Mouse (Mus musculus) kidney, adult 8-10 months (tissue): ENCODE results near the gene Zbtb48.
A peak's percentile ranks its signal among the peaks of the same experiment; 100 is the strongest.

Experiments
- DNase-seq, 2 experiments: peaks; one replicate each; pipeline ENCODE4 v3.0.0; 2022

The Zbtb48 gene

DNA sequence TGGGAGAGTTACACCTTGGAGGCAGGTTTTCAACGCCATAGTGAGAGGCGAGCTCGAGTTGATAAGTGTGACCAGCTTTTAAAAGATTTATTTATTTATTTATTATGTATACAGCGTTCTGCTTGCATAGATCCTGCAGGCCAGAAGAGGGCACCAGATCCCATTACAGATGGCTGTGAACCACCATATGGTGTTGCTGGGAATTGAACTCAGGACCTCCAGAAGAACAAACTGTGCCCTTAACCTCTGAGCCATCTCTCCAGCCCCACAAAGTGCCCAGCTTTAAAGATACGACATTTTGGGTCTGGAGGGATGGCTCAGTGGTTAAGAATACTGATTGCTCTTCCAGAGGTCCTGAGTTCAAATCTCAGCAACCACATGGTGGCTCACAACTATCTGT lies 1.6 kb upstream of the Zbtb48 start:
- DNase-seq: no peak

- DNase-seq: no peak
Observed at GRCm38 (mm10) chr4:152028456-152028855, 985 bp upstream of the Zbtb48 start.

- no peak for DNase-seq
Observed at GRCm38 (mm10) chr4:152026751-152027508, 541 bp downstream of the Zbtb48 start.

- DNase-seq: no peak
Observed at GRCm38 (mm10) chr4:152024525-152024924, 2.9 kb downstream of the Zbtb48 start.

GRCm38 (mm10) chr4:152022506-152022905 lies 5.0 kb downstream of the Zbtb48 start:
- no peak for DNase-seq

DNA sequence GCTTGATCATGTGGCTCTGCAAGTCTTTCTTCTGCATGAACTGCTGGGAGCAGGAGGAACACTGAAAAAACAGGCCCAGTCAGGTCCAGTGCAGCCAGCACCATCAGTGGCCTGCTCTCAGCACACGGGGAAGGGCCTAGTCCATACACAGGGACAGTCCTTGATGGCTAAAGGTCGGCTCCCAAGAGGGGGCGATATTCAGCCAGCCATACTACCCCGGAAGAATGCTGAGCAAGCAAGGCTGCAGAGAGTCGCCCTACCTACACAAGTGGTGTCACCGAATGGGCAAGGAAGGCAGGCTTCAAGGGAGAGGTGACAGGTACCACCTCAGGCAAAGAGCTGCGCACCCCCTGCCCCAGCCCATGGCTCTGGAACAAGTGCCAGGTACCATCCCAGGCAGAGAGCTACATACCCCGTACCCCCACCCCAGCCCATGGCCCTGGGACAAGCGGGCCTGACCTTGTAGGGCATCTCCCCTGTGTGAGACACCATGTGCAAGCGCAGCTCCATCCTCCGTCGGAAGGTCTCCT lies 5.8 kb downstream of the Zbtb48 start:
- no peak for DNase-seq

DNA sequence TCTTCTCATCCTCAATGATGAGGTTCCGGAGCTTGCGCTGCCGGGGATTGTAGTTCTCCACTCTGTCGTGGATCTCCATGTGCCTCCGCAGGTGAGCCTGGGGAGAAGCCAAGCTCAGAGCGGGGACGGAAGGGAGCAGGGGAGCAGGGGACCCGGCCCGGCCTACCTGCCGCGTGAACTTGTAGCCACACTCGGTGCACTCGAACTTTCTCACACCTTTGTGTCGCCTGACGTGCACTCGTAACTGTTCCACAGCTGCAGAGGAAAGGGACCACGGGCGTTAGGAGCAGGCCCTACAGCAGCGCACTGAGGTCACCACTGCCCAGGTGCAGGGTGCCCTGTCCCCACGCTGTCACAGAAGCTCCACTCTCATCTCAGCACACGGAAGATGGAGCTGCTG lies 7.4 kb downstream of the Zbtb48 start:
- no peak for DNase-seq

DNA sequence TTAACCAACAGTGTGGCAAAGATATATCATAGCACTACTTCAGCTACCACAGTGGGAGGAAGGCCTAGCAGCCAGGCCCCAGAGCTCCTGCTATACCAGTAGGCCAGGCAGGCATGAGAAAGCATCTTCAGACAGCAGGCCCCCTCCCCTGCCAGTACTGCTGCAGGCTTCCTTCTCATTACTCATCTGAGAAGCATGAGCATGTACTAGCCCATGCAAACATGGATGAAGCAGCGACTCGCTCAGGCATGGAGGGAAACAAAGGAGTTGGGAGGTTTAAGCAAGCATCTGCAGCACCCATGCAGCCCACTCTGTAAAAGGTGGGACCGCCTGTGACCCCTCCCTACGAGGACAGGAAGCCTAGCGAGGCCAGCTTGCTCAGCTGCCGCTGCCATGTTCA lies 8.4 kb downstream of the Zbtb48 start:
- DNase-seq: no peak

DNA sequence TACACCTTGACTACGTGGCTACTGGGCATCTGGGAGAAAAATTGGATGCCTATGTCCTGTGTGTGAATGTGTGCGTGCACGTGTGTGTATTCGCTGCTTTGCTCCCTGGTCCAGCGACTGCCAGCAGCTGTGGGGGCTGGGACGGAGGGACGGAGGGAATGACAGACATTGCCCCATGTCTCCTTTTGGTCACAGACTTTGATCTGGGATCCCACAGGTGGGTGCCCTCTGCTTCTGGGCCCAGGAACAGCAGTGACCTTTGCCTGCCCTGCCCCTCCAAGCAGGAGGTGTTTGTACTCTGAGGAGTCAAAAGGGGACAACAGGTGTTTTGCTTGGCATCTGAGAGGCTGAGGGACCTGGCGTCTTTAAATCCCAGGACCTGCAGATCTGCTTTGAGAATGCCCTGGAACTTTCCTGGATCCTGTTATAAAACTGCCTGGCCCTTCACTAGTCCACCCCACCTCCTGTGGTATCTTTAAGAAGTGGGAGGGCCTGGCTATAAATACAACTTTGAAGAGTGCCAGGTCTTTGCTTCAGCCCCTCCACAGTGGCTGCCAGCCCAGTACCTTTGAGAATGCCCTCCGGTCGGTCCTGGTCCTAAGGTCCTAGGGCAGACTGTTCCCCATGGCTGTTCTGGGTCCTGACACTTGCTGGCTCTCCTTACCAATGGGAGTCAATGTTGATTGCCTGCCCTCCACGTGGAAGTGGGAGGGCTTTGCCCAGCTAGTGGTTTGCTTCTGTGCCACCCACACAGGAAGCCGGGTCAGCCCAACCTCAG lies 14.2 kb downstream of the Zbtb48 start:
- peak; percentile 75 to 81 for DNase-seq

DNA sequence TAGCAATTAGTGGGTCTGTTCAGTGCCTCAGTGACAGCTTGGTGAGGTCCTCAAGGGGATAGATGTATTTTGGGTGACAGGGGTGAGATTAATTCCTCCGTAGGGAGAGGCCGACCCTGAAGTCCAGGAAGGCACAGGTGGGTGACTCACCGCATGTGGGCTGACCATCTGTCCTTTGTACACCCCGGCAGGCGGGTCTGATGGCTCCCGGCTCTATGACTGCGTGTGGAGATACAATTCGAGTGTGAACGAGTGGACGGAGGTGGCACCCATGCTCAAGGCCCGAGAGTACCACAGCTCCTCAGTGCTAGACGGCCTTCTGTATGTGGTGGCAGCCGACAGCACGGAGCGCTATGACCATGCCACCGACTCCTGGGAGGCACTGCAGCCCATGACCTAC lies 15.4 kb downstream of the Zbtb48 start:
- no peak for DNase-seq

DNA sequence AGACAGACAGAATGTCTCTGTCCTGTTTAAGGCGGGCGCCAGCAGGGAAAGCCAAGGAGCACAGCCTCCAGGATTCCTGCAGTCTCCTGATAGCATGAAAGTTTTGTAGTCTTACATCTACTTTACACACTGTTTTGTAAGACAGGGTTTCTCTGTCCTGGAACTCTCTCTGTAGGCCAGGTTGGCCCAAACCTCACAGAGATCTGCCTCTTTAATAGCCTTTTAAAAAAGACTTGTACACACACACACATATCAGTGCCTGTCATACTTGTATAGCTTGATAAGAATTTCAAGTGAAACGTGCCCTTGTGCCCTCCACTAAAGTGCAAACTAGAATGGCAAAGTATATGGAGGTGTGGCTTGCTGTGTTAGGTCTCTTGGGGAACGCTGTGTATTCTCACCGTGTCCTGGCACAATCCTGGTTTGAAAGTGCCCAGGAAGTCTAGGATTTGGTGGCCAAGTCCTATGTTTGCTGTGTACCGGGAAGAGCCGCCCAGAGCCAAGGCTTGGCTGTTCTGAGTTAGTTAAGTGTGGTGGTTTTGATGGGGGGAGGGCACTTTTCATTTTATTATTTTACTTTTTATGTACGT lies 16.2 kb downstream of the Zbtb48 start:
- DNase-seq: no peak

DNA sequence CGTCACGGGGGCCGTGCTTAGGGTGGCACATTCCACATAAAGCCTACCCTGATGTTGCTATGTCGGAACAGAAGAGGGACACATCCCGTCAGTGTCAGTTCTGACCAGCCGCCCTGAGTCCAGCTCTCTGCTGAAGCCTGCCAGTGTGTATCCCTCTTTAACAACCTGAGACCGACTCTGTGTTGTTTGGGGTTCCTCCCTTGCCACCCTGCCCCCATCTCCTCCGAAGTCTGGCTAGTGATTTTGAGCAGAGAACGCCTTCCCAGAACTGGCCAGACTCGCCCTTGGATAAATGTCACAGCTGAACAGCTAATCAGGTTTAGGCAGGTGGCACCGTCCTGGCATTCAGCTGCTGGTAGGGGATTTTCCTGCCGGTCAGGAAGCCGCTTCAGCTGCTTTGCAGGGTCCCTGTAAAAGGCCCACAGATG lies 16.8 kb downstream of the Zbtb48 start:
- no peak for DNase-seq

DNA sequence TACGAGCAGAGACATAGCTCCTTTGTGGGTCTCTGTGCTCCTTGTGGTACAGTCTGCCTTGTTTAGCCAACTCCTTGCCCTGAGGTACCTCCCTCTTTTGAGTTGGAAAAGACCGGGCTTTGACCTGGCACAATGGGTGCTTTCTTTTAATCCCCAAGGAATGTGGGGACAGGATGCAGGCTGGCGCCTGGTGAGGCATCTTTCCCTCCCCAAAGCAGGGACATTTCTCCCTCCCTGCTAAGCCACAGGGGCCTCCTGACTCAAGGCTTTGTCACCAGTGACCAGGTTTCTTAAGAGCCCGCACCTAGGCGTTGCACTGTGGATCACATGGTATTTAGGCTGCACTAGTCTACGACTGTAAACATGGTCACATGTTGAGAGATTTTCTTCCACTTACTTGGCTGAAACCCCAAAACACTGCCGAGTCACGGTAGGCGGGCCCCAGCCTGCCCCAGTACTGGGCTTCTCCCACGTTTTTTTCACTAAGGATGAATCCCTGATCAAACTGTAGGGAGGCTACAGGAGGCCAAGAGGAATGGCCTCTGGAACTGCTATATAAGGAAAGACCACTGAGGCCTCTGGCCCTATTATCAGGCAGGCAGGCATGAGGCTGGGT lies 17.3 kb downstream of the Zbtb48 start:
- DNase-seq: peak in 1 of 2 experiments; percentile 71

GRCm38 (mm10) chr4:152009076-152010051 lies 18.1 kb downstream of the Zbtb48 start:
- peak; percentile 46 to 55 for DNase-seq

- peak; percentile 94 for DNase-seq
Observed at GRCm38 (mm10) chr4:152008622-152009075, 18.8 kb downstream of the Zbtb48 start, which contains the start of gene Klhl21. Klhl21 (plus strand) TSS chr4:152008803.

DNA sequence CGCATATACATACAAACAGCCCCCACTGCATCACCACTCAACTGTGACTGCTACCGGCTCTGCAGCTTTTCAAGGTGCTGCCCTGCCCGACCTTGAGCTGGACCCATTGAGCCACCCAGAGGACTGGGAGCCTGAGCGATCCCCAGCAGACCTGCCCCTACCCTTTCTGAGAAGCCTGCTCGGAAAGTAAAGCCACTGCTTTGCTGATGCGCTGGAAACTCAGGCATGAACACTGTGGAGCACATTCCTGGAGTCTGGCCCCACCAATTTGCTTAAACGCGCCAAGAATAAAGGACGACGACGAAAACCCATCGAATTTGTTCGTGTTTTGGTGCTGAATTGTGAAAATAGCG lies 19.3 kb downstream of the Zbtb48 start:
- DNase-seq: no peak

GRCm38 (mm10) chr4:152007481-152008147 lies 19.9 kb downstream of the Zbtb48 start:
- peak; percentile 47 to 67 for DNase-seq

GRCm38 (mm10) chr4:152006812-152007211 lies 20.7 kb downstream of the Zbtb48 start:
- DNase-seq: no peak

GRCm38 (mm10) chr4:152006137-152006536 lies 21.3 kb downstream of the Zbtb48 start:
- DNase-seq: no peak

DNA sequence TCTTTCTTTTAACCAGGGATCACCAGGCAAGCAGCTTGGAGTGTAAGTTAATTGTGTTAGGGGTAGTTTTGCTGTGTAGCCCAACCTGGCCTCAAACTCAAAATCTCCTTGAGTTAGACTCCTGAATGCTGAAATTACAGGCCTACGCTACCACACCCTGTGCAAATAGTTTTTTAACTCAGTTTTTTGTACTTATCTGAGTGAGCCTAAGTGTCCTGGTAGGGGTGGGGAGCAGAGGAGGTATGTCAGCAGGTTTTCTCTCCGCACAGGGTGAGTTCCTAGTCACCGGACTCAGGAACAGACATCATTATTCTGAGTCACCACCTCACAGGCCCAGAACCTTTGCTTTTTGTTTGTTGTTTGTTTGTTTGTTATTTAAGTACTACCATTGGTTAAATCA lies 25.4 kb downstream of the Zbtb48 start:
- DNase-seq: no peak

GRCm38 (mm10) chr4:152001335-152001734 lies 26.1 kb downstream of the Zbtb48 start:
- DNase-seq: no peak
